Mouse (Mus musculus) heart, adult 2 months (tissue): Measurements from ENCODE around the gene Entpd3. TPM values are rescaled to one million over a fixed set of nuclear protein-coding genes. Genes with fewer than 3 reads are reported as not detected.

Experiments used
- DNase-seq, 2 experiments: peaks; one replicate each; pipeline ENCODE4 v3.0.0; 2021
- H3K27ac ChIP-seq: fragments of 200-600 bp; 2 replicates; pipeline ENCODE4 v1.8.1; 2022
- H3K27me3 ChIP-seq: fragments of 200-500 bp; 2 replicates; pipeline ENCODE4 v1.6.1; 2012; ENCODE audit warnings: mild to moderate bottlenecking, low read length, inconsistent platforms, mixed read lengths; ENCODE audit not compliant: control insufficient read depth, insufficient read depth
- H3K36me3 ChIP-seq: fragments of 200-500 bp; 2 replicates; pipeline ENCODE4 v1.6.1; 2012; ENCODE audit warnings: low read length, inconsistent platforms; ENCODE audit not compliant: control insufficient read depth, insufficient read depth
- H3K4me1 ChIP-seq: fragments of 200-500 bp; 2 replicates; pipeline ENCODE4 v1.6.1; 2011; ENCODE audit warnings: low read length; ENCODE audit not compliant: control insufficient read depth, insufficient read depth
- H3K4me3 ChIP-seq: fragments of 200-600 bp; 2 replicates; pipeline ENCODE4 v1.8.1; 2022
- H3K79me2 ChIP-seq: fragments of 200-500 bp; replicated peaks from 2 replicates; pipeline ENCODE4 v1.6.1; 2012; ENCODE audit warnings: mild to moderate bottlenecking, inconsistent platforms, low read length, moderate library complexity, mixed read lengths; ENCODE audit not compliant: control insufficient read depth, insufficient read depth
- H3K9ac ChIP-seq: fragments of 200-500 bp; 2 replicates; pipeline ENCODE4 v1.6.1; 2012; ENCODE audit warnings: low read depth, mild to moderate bottlenecking, control low read depth, inconsistent platforms, low read length, mixed read lengths
- CTCF ChIP-seq: fragments of 200-600 bp; IDR thresholded peaks from 2 replicates; pipeline ENCODE4 v1.8.1; 2022; ENCODE audit warnings: antibody characterized with exemption, mild to moderate bottlenecking, moderate library complexity
- EP300 ChIP-seq: fragments of 200-500 bp; IDR thresholded peaks from 2 replicates; pipeline ENCODE4 v1.6.1; 2011; ENCODE audit warnings: low read depth, low read length, control low read depth; ENCODE audit not compliant: insufficient read depth
- POLR2A ChIP-seq: fragments of 200-500 bp; IDR thresholded peaks from 2 replicates; pipeline ENCODE4 v1.6.1; 2011; ENCODE audit warnings: mild to moderate bottlenecking, low read depth, low read length, control low read depth; ENCODE audit not compliant: insufficient read depth
- WGBS: fragments of 180-500 bp; shearing (Covaris S2); methylation state at CpG from one replicate; pipeline ENCODE4 v1.1.7; 2018; 5-methylcytosine and 5-hydroxymethylcytosine counted together
- intact Hi-C: fragments of 180-260 bp; cut with DNase I; formaldehyde crosslinking; loops from one replicate; pipeline ENCODE4 v1.15.1; 2025
- polyA plus RNA-seq: library from polyadenylated mRNA; depleted of rRNA; stranded (reverse); fragments of >200 nt; gene quantifications from 2 replicates; pipeline ENCODE4 v1.2.3, GENCODE M21; 2012
- total RNA-seq, 2 experiments: library from RNA; stranded (reverse); gene quantifications; 2 replicates each; pipeline ENCODE4 v1.2.3; 2021

Entpd3 gene
- total and polyA plus RNA-seq, 3 experiments, result 0.07 to 0.23 TPM; not detected in 1

DNA sequence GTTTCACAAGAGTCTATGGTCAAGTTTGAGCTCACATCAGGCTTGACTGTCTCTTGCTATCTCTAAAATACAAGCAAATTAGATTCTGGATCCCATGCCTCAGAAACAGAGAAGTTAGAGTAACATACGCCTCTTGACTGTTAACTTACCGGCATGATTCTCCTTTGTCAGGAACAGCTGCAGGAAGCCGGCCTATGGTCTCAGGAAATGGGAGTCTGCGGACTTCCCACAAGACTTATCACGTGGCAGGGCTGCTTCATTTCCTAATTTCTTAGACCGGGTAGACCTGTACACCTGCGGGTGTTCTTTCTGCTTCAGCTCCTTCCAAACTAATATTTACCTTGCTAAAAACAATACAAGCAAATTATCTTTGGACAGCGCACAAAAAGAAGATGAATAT, 22.9 kb upstream of the Entpd3 start:
- WGBS, result 30% methylated on average over 8 of the region's 8 CpGs
- Histone ChIP-seq H3K4me3 (no peak overlapping the region), H3K79me2 (no peaks in the 10 kb centered on the region), H3K36me3 (no peaks in the 10 kb centered on the region), H3K27ac (no peak overlapping the region), H3K27me3 (no peaks in the 10 kb centered on the region), H3K4me1 (no peaks in the 10 kb centered on the region), H3K9ac (no peak overlapping the region)
- no peak for DNase-seq
- intact Hi-C loops, result no loop called here
- no peak for TF ChIP-seq CTCF
- no peak for TF ChIP-seq POLR2A
- TF ChIP-seq EP300, result no peak

- TF ChIP-seq POLR2A, result no peak
- TF ChIP-seq EP300, result no peak
- no peak overlapping the region for H3K4me3 ChIP-seq
- H3K79me2 ChIP-seq, result no peaks in the 10 kb centered on the region
- no peaks in the 10 kb centered on the region for H3K4me1 ChIP-seq
- no peak overlapping the region for H3K9ac ChIP-seq
- H3K27ac ChIP-seq, result no peak overlapping the region
- H3K27me3 ChIP-seq, result no peaks in the 10 kb centered on the region
- WGBS, result 66% methylated on average over 3 of the region's 3 CpGs
- H3K36me3 ChIP-seq, result no peaks in the 10 kb centered on the region
- no peak for DNase-seq
- intact Hi-C loops, result no loop called here
These were observed 20.7 kb upstream of the Entpd3 start for GRCm38 (mm10) chr9:120518946-120519345.

DNA sequence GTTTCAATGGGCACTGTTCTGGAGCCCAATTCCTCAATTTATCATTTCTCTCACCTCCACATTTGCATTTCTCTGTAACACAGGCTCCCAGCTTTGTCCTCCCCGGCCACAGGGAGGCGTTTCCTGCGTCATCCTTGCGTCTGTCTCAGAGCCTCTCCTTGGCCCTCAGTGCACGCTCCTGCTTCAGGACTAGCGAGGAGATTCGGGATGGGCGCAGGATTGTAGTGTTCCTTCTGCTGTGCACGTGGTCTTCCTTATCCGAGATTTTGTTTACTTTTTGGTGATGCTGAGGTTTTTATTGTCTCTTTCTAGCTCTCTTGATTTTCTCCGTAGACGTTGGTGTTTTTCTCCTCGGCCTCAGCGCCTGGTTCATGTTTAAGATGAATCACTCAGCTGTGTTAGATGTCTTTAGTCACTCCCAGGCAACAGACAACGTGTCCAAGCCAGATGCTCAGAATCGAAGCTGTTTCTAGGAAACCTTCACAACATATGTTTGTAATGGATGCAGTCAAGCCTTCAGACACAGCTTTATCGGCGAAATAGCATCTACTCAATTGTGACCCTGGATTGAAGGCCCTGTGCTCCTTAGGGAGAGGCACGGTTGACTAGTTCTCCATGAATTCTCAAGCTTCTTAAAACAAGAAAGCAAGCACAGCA, 20.0 kb upstream of the Entpd3 start:
- DNase-seq, result no peak
- Histone ChIP-seq H3K4me3 (no peak overlapping the region), H3K27me3 (no peaks in the 10 kb centered on the region), H3K4me1 (no peaks in the 10 kb centered on the region), H3K9ac (no peak overlapping the region), H3K79me2 (no peaks in the 10 kb centered on the region), H3K36me3 (no peaks in the 10 kb centered on the region), H3K27ac (no peak overlapping the region)
- WGBS, result 55% methylated on average over 19 of the region's 19 CpGs
- intact Hi-C loops, result no loop called here
- TF ChIP-seq CTCF (no peak), EP300 (no peak), POLR2A (no peak)

- no peak overlapping the region for H3K4me3 ChIP-seq
- DNase-seq, result no peak
These were observed 18.5 kb upstream of the Entpd3 start for GRCm38 (mm10) chr9:120521161-120521560.

GRCm38 (mm10) chr9:120527270-120527669, 12.3 kb upstream of the Entpd3 start:
- Histone ChIP-seq H3K27me3 (no peaks in the 10 kb centered on the region), H3K79me2 (no peaks in the 10 kb centered on the region), H3K9ac (no peak overlapping the region), H3K4me3 (no peak overlapping the region), H3K27ac (no peak overlapping the region), H3K36me3 (no peaks in the 10 kb centered on the region), H3K4me1 (no peaks in the 10 kb centered on the region)
- no peak for TF ChIP-seq POLR2A
- TF ChIP-seq EP300, result no peak
- TF ChIP-seq CTCF, result no peak
- intact Hi-C loops, result no loop called here
- WGBS, result 76% methylated on average over 4 of the region's 4 CpGs
- no peak for DNase-seq

More at GRCm38 (mm10) chr9:120521161-120521560, 18.5 kb upstream of the Entpd3 start:
- no peaks in the 10 kb centered on the region for H3K79me2 ChIP-seq
- no peak overlapping the region for H3K9ac ChIP-seq
- H3K36me3 ChIP-seq, result no peaks in the 10 kb centered on the region
- no peak for TF ChIP-seq EP300
- TF ChIP-seq POLR2A, result no peak
- no peak for TF ChIP-seq CTCF
- H3K4me1 ChIP-seq, result no peaks in the 10 kb centered on the region
- WGBS, result 78% methylated on average over 1 of the region's 1 CpGs
- H3K27me3 ChIP-seq, result no peaks in the 10 kb centered on the region
- H3K27ac ChIP-seq, result no peak overlapping the region
- intact Hi-C loops, result no loop called here

GRCm38 (mm10) chr9:120527919-120528318, 11.7 kb upstream of the Entpd3 start:
- Histone ChIP-seq H3K27ac (no peak overlapping the region), H3K36me3 (no peaks in the 10 kb centered on the region), H3K9ac (no peak overlapping the region), H3K27me3 (no peaks in the 10 kb centered on the region), H3K4me1 (no peaks in the 10 kb centered on the region), H3K79me2 (no peaks in the 10 kb centered on the region), H3K4me3 (no peak overlapping the region)
- intact Hi-C loops, result no loop called here
- DNase-seq, result no peak
- WGBS, result 87% methylated on average over 8 of the region's 8 CpGs
- TF ChIP-seq EP300, result no peak
- no peak for TF ChIP-seq POLR2A
- TF ChIP-seq CTCF, result no peak
